Mouse (Mus musculus) erythroid progenitor cell, adult 5-6 weeks (primary cell): ENCODE results near the gene Mettl6. TPM values are rescaled to one million over a fixed set of nuclear protein-coding genes. Genes with fewer than 3 reads are reported as not detected.
"Not testable (repeated sequence)": the region's sequence is repeated elsewhere in the genome, so short reads cannot be mapped to it uniquely, and the experiment has no call there.

ENCODE experiments used
- ATAC-seq: replicated peaks from 2 replicates; pipeline ENCODE4 v1.8.0; 2016; ENCODE audit warnings: moderate number of reproducible peaks, mild to moderate bottlenecking, moderate TSS enrichment, inconsistent platforms; ENCODE audit not compliant: poor library complexity, low FRiP score, severe bottlenecking
- total RNA-seq, 2 experiments: library from RNA; stranded (forward) in 1 of 2; stranded (reverse) in 1 of 2; fragments of 150-400 nt in 1 of 2; fragments of 186-747, 209-891 nt in 1 of 2; gene quantifications; 2 replicates each; pipeline versions ENCODE4 v1.2.3 to v1.2.4; 2015 to 2017; ENCODE audit warnings: low replicate concordance in 2 of 2

The Mettl6 gene
- total RNA-seq, 2 experiments from 2014 or later: 26.8 to 83.3 TPM

GRCm38 (mm10) chr14:31486465-31486864, 8.4 kb downstream of the Mettl6 start:
- no peak for ATAC-seq

DNA sequence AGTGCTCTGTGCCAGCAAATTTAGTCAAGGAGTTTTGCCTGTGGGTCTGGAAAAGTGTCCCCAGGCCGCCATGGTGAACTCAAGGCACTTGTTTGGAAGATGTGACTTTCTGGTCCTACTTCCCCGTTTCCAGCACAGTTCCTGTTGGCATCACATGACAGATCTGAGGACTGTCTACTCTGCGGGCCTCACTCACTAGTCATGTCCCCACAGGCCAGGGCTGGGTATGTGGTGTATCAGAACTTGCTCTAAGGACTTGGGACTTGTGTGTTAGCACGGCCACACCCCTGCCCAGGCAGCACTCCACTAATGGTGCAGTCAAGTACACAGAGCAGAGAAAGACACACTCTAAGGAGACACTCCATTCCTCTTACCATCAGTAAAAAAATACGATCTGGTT, 12.4 kb downstream of the Mettl6 start:
- no peak for ATAC-seq

DNA sequence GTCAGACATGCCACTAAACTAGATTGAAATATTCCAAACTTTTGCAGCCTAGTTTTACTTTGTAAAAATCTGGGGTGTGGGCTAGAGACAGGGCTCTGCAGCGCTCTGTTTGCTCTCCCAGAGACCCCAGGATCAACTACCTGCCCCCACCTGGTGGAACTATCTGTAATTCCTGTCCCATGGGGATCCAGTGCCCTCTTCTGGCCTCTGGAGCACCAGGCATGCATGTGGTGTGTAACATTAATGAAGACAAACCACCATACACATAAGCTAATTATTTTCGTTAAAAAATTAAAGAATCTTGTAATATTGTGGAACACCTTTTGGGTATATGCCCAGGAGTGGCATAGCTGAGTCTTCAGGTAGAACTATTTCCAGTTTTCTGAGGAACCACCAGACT, 21.5 kb downstream of the Mettl6 start:
- no peak for ATAC-seq

DNA sequence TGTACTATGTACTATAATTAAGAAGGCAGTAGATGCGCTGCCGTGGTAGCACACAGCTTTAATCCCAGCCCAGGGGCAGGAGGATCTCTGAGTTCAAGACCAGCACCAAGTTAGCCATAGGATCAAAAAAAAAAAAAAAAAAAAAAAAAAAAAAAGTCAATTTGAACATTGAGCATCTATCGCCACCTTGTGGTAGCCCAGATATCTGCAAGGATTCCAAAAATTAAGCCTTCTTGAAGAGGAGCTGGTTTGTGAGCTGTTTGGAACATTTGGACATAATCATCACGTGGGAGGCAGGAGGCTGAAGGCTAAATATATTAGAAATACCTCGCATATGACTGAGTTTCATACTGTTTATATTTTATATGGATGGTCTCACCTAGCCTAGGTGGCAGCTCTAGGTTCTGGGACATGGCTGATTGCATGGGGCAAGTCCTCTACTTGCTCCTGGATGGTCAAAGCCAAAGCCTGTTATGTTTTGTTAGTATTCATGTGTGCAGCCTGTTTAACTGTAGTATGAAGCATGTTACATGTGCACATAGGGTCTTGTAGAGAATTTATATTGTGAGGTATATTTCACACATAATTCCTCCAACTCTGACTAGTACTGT, 22.3 kb downstream of the Mettl6 start:
- peak; percentile 52; the same call in 1 of the 2 replicates for ATAC-seq

GRCm38 (mm10) chr14:31469711-31470110, 25.1 kb downstream of the Mettl6 start:
- ATAC-seq: no peak

DNA sequence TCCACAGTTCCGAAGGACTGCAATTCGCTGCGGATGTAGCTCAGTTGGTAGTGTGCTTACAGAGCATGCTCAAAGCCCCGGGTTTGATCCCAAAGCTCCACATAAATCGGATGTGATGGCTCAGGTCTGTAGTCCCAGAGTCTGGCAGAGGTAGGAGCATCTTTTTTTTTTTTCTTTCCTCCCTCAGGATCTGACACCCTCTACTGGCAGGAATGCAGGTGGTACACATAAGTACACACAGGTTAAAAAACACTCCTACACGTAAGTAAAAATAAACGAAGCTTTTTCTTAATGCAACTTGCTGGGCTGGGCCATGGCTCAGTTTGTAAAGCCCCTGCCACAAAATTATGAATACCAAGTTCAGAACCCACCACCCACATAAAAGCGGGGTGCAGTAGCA, 30.7 kb downstream of the Mettl6 start:
- ATAC-seq: no peak

- ATAC-seq: no peak
Measured at GRCm38 (mm10) chr14:31462886-31463285, 32.0 kb downstream of the Mettl6 start.

GRCm38 (mm10) chr14:31462226-31462625, 32.6 kb downstream of the Mettl6 start:
- not testable (repeated sequence) for ATAC-seq

GRCm38 (mm10) chr14:31458006-31458405, 36.8 kb downstream of the Mettl6 start:
- ATAC-seq: no peak

DNA sequence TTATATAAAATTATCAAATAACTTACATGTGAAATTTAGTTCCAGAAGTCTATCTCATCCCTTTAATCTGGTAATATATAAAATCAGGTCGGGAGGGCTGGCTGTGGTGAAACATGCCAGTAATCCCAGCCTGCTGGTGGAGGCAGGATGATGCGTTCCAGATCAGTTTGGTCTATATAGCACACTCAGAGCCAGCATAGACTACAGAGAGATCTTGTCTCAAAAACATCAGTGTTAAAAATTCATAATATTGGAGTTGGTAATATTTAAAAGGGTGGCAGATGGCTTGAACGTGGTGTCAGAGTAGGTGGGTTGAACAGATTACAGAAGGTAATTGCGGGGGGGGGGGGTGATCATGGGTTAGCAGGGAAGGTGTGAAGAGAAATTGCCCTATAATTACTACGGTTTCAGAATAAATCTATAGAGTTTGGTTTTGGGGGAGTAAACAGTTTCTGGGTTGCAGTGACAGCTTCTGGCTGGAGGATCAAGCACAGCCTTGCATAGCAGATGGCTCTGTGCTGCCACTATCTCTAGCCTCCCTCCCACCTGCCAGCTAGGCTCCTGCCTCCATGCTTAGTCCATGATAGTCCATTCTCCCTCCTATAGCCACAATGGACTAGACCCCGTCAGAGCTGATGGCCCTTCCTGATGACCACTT, 38.6 kb downstream of the Mettl6 start:
- ATAC-seq: no peak

DNA sequence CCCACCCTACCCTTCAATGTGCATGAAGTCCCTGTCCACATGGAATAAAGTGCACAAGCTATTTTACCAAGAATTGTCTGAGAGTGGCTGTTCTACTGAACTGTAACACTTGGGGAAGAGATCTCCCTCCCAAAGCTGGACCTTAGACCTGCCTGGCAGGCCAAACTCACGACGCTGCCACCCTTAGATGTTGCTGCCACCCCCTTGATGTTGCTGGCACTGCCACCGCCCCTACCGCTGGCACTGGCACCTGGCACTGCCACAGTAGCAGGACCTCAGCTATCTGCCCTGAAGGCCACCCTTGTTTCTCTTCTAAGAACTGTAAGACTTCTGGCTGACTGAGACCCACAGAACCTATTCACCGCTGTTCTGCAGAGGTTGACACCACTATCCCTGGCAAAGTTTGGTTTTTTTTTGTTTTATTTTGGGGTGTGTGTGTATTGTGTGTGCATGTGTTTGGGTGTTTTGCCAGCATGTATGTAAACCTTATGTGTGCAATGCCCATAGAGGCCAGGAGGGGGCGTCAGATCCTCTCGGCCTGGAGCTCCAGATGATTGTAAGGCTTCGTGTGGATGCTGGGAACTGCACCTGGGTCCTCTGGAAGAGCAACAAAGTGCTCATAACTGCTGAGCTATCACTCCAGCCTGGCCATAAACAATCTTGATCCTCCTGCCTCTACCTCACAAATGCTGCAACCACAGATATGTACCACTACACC, 39.8 kb downstream of the Mettl6 start:
- no peak for ATAC-seq

- ATAC-seq: not testable (repeated sequence)
Measured at GRCm38 (mm10) chr14:31453946-31454345, 40.9 kb downstream of the Mettl6 start.

DNA sequence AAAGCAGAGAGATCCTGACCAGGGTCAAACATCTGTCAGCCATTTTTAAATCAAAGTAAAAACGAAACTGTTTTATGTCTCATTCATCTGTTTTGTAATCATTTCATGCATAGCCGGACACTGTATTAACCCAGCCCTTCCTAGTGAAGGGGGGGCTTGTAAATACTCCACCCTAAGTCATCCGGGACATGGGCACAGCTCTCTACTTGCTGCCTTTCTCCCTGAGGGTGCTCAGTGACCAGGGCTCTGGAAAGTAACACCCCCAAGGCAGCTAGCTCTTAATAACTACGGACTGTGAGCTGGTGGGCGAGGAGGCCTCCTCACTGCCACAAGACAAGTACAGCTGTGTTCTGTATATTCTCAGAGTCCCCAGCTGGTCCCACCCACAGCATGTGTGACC, 45.8 kb downstream of the Mettl6 start:
- no peak for ATAC-seq

GRCm38 (mm10) chr14:31443616-31444015, 51.2 kb downstream of the Mettl6 start:
- ATAC-seq: no peak

DNA sequence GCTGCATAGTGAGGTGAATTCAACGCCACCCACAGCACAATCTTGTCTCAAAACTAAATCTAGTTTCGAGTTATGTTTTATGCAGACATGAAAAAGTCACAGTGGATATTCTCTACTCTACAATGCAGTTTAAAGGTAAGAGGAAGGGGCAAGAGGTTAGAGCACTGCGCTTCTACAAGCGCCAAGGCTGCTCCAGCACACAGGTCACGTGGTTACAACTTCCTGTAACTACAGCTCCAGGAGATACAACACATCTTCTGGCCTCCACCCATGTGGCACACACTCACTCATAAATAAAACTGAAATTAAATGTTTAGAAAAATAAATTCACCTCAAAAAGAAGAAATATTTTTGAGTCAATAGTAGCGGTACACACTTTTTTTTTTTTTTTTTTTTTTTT, 54.1 kb downstream of the Mettl6 start:
- ATAC-seq: no peak

GRCm38 (mm10) chr14:31440230-31440629, 54.6 kb downstream of the Mettl6 start:
- ATAC-seq: no peak

GRCm38 (mm10) chr14:31439279-31439678, 55.6 kb downstream of the Mettl6 start:
- ATAC-seq: no peak

DNA sequence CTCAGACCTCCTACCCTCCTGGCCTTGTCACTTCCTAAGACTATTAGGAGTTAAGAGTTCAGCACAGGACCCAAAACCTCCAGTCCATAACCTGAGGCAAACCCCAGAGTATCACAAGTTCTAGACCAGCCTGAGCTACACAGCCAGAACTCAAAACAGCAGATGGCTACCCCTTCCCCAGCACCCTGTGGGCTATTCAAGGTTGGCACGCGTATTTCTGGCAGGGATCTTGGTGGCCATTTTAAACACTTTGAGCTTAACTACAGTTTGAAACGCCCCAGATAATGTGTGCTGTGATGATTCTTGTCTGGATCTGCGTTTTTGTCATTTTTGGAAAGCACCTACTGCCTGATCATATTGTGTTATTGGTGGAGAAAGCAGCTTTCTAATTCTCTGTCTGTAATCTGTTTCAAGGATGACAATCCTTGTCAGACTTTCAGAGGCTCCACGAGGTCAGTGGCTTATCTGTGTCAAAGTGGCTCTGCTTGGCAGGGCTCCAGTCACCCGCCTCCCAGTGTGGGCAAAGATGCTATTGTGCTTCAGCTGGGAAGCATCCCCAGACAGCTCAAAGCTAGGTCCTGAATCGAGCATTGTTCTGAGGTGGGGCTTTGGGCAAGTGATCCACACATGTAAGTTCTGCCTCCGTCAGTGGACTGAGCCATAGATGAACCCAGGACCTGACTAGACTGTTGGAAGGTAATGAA, 56.9 kb downstream of the Mettl6 start:
- no peak for ATAC-seq

GRCm38 (mm10) chr14:31435930-31436693, 58.7 kb downstream of the Mettl6 start, which contains the start of gene Sh3bp5:
Gene Sh3bp5 (minus strand): TSS chr14:31436078.
- ATAC-seq: peak; percentile 89
